Mouse (Mus musculus): ENCODE measurements at regions not wholly inside any gene's neighbourhood (a gene's known extent, or its start where the extent isn't known, plus 50 kb on each side); places are given as distances from the start of the nearest gene placed in this dataset.
"Not testable (repeated sequence)": the region's sequence is repeated elsewhere in the genome, so short reads cannot be mapped to it uniquely, and the experiment has no call there.

- DNase-seq, result no peak
Observed at GRCm38 (mm10) chr16:30799699-30800483, 200.4 kb downstream of the Fam43a start.

- DNase-seq, result no peak
Observed at GRCm38 (mm10) chr16:30804018-30804417, 204.5 kb downstream of the Fam43a start.

- DNase-seq, result not testable (repeated sequence)
Observed at GRCm38 (mm10) chr16:30806206-30806605, 206.7 kb downstream of the Fam43a start.

- DNase-seq, result no peak
Observed at GRCm38 (mm10) chr16:30818541-30819120, 219.1 kb downstream of the Fam43a start.

GRCm38 (mm10) chr16:30819342-30819741 is 219.8 kb downstream of the Fam43a start:
- no peak for DNase-seq

- no peak for DNase-seq
Observed at GRCm38 (mm10) chr16:30820234-30820633, 220.7 kb downstream of the Fam43a start.

GRCm38 (mm10) chr16:30820761-30821160 is 221.2 kb downstream of the Fam43a start:
- DNase-seq, result no peak

GRCm38 (mm10) chr16:30821191-30821910 is 221.8 kb downstream of the Fam43a start:
- peak; percentile 84 for DNase-seq

- peak; percentile 65 for DNase-seq
Observed at GRCm38 (mm10) chr16:30821911-30822578, 222.5 kb downstream of the Fam43a start.

GRCm38 (mm10) chr16:30826128-30826527 is 226.6 kb downstream of the Fam43a start:
- peak; percentile 47 for DNase-seq

GRCm38 (mm10) chr16:30827901-30828608 is 228.5 kb downstream of the Fam43a start:
- peak; percentile 65 for DNase-seq

- DNase-seq, result no peak
Observed at GRCm38 (mm10) chr16:30834561-30834960, 235.0 kb downstream of the Fam43a start.

- DNase-seq, result no peak
Observed at GRCm38 (mm10) chr16:30835678-30836077, 236.2 kb downstream of the Fam43a start.

GRCm38 (mm10) chr16:30842831-30843230 is 238.4 kb downstream of the Xxylt1 start:
- DNase-seq, result no peak

- DNase-seq, result no peak
Observed at GRCm38 (mm10) chr16:30852595-30852994, 228.6 kb downstream of the Xxylt1 start.

- no peak for DNase-seq
Observed at GRCm38 (mm10) chr16:30854716-30855115, 226.5 kb downstream of the Xxylt1 start.

GRCm38 (mm10) chr16:30857656-30858055 is 223.6 kb downstream of the Xxylt1 start:
- DNase-seq, result no peak

GRCm38 (mm10) chr16:30869136-30869909 is 211.9 kb downstream of the Xxylt1 start:
- DNase-seq, result no peak

- DNase-seq, result peak; percentile 65
Observed at GRCm38 (mm10) chr16:30870110-30870509, 211.1 kb downstream of the Xxylt1 start.

- no peak for DNase-seq
Observed at GRCm38 (mm10) chr16:30870676-30871075, 210.6 kb downstream of the Xxylt1 start.

GRCm38 (mm10) chr16:30872147-30872546 is 209.1 kb downstream of the Xxylt1 start:
- DNase-seq, result no peak

Measured in adrenal gland, postnatal 10 days (tissue).